Mouse (Mus musculus) regulatory T cell (primary cell): ENCODE measurements at regions not wholly inside any gene's neighbourhood (a gene's known extent, or its start where the extent isn't known, plus 50 kb on each side); places are given as distances from the start of the nearest gene placed in this dataset.

Experiments
- in situ Hi-C: fragments of 300-600 bp; cut with MboI, MseI; formaldehyde crosslinking; loops from one replicate; pipeline ENCODE4 v1.15.1; 2025; ENCODE audit warnings: high pct_unique_total_duplicates

GRCm38 (mm10) chr9:61510217-61510893 is 138.2 kb downstream of the Tle3 start:
- in situ Hi-C loops = no loop called here

GRCm38 (mm10) chr9:61509591-61510191 is 137.5 kb downstream of the Tle3 start:
- in situ Hi-C loops = no loop called here

- in situ Hi-C loops = no loop called here
Observed at GRCm38 (mm10) chr9:61509091-61509490, 136.9 kb downstream of the Tle3 start.

DNA sequence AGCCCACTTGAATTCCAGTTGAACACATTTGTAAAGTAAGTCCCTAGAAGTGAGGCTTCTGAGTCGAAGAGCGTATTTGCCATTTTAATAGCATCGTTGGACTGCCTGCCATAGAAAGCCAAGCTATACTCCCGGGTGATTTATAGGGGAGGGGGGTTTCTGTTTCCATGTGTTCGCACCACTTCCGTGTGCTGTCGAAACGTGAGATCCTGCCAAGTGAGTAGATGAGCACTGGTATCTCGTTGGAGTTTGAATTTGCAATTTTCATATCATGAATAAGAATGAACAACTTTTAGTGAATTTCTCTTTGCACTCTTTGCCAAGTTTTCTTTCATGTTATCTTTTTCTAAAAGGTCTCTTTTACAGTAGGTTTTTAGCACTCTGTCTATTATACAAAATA is 128.7 kb downstream of the Tle3 start:
- in situ Hi-C loops = no loop called here

DNA sequence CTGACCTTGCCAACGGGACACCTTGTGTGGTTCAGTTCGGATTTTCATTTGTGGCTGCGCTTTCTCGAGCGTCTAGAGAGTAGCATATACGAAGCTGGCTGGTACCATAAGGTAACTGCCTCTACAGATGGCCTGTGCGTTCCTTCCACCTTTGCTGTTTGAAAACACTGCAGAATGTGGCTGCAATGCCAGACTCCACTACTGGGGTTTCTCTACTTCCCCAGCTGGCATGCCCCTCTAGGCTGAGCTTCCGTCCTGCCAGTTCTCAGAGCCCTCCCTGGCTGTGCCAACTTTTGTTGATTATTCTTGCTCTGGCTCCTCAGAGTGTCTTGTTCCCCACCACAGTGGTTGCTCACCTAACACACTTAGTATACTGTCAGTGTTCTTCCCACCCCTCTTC is 120.7 kb downstream of the Tle3 start:
- in situ Hi-C loops = no loop called here

- in situ Hi-C loops = no loop called here
Observed at GRCm38 (mm10) chr9:61491131-61491712, 119.1 kb downstream of the Tle3 start.

DNA sequence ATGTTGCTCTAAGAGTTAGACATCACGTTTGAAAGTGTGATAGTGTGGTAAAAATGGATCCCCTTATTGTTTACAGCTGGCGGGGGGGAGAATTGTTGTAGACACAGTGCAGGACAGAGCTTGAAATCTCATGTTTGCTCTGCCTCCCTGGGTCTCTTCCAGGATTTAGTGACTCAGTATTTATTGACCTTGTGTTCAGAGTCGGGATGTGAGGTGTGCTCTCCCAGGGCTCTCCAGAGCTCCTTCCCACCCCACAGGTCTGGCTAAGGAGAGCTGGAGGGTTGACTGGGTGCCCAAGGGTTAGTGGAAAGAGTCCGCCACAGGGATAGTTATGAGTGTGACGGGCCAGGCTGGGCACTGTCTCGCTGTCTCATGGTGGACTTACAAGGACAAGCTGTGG is 117.8 kb downstream of the Tle3 start:
- in situ Hi-C loops = no loop called here

- in situ Hi-C loops = no loop called here
Observed at GRCm38 (mm10) chr9:61489147-61489546, 117.0 kb downstream of the Tle3 start.

- in situ Hi-C loops = no loop called here
Observed at GRCm38 (mm10) chr9:61487824-61488223, 115.7 kb downstream of the Tle3 start.

- in situ Hi-C loops = no loop called here
Observed at GRCm38 (mm10) chr9:61487146-61487545, 115.0 kb downstream of the Tle3 start.

DNA sequence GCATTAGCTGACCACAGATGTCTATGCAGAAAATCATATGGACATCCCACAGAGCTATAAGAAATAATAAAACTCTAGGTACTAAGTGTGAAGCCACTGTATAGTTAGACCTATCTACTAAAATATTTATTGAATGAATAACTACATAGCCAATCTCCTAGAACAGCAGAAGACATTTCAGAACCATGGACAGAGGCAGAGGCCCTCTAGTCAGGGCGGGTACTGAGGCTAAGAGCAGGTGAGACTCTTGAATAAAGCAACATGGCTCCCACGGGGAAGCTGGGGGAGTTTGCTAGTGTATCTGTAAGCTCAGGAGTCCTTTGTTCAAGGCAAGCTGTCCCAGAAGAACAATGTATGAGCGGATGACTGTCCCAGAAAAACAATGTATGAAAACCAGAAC is 112.2 kb downstream of the Tle3 start:
- in situ Hi-C loops = no loop called here

GRCm38 (mm10) chr9:61479626-61480025 is 107.5 kb downstream of the Tle3 start:
- in situ Hi-C loops = no loop called here

DNA sequence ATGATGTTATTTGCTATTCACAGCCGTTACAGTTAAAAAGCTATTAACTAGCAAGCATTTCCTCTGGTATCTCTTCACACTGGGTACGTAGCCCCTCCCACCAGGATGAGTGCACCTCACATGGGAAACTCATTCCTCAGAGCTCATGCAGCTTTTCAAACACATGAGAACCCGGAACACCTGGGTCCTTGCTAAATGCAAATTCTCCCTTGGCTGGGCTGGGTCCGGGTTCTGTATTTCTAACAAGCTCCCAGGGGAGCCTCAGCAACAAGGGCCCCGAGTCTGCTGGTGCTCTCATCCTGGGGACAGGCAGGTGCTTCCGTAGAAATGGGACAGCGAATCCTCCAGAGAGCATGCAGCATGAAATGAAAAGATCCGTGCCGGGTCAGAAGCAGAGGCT is 106.7 kb downstream of the Tle3 start:
- in situ Hi-C loops = no loop called here

DNA sequence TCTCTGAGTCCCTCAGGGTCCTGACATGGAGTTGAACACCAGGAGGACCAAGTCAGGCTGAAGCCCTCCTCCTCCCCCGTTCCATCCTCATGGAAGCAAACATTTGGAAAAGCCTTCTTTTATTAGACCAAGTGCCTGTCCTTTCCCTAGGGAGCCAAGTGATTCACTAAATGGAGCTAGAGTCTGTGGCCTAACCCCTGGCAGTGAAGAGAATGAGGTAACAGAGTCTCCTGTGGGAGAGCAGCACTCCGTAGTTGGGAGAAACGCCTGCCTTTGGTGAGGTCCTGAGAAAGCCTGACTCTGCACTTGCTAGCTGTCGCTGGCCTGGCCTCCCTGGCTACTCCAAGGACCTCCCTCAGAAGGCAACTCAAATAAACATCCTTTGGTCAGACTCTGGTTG is 104.2 kb downstream of the Tle3 start:
- in situ Hi-C loops = no loop called here

- in situ Hi-C loops = no loop called here
Observed at GRCm38 (mm10) chr9:61470815-61471505, 98.8 kb downstream of the Tle3 start.

DNA sequence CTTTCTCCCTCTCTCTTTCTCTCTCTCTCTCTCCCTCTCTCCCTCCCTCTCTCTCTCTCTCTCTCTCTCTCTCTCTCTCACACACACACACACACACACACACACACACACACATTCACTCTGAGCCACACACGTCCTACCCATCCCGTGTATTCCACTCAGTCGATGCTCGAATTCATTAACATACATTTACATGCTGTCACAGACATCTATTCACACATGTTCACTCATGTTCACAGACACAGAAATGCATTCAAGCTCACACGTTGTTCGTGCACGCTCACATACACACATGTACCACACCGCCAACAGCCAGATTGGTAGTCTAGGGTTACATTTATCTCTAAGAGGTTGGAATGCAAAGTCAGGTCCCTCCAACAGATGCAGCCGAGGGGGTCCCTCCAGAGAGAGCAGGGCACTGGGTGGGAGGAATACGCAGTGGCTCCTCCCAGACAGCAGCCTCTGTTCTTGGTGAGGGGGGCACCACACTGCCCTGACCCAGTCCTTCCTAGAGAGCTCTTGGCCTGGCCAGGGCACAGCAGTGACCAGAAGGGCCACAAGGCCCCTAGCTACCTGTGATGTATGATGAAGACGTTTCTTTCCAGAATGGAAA is 96.8 kb downstream of the Tle3 start:
- in situ Hi-C loops = no loop called here

DNA sequence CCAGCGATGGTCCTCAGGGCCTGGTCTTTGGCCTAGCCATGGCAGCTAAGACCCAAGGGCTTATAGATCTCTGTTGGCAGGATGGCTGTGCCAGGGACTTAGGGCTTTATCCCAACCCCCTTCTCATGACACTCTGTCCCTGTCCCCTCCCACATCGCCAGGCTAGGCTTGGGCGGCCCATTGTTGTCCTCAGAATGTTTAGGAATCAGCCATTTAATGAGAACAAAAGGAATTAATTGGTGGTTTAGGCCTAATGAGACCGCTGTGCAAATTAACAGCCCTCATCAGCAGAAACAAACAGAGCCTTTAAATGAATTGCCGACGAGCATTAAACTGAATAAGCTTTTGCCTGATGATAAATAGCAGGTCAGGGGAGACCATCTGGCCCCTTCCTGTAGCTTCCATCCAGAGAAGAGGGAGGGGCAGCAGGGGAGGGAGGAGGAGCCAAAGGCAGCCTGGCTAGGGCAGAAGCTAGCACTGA is 96.2 kb downstream of the Tle3 start:
- in situ Hi-C loops = no loop called here
